26 mouse cellular contexts compared by ENCODE assay signal in the genomic region with DNA sequence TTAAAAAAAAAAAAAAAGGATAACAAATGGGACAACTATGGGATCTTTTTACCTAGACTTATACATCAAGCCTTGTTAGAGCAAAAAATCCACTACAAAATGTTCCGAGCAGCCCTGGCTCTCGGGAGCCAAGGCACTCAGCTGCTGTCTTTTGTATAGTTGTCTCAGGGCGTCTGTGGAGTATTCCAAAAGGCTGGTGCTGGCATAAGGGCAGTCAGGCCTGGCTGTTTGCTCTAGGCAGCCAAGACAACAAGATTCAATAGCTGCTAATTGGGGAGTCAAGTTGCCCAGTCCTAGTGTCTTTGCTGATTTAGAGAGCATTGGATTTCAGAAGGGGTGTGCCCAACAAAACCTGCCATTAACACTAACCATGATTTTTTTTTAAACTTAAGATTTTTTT. TPM values are rescaled to one million over a fixed set of nuclear protein-coding genes. Genes with fewer than 3 reads are reported as not detected.
"Had no signal": no experiment of that assay in that cellular context is flagged by ENCODE, and none has a peak within 500 bp of the region (broad histone marks: within the 10 kb centered on the region; RNA-seq: fewer than 3 reads in every experiment).

No protein-coding gene starts in this region.

- H3K27me3 ChIP-seq: midbrain, embryonic 15.5 days; neural tube, embryonic 13.5 days; stomach, embryonic 15.5 days had no signal

- H3K4me3 ChIP-seq: liver, embryonic 13.5 days; midbrain, embryonic 15.5 days; myocyte; neural tube, embryonic 13.5 days; stomach, embryonic 15.5 days had no signal

- H3K9ac ChIP-seq: liver, embryonic 13.5 days; midbrain, embryonic 15.5 days; neural tube, embryonic 13.5 days; stomach, embryonic 15.5 days had no signal

- ATAC-seq: midbrain, embryonic 15.5 days had no signal

- H3K4me1 ChIP-seq: midbrain, embryonic 15.5 days; neural tube, embryonic 13.5 days; stomach, embryonic 15.5 days had no signal

- H3K27ac ChIP-seq: kidney, postnatal 0 days; liver, embryonic 13.5 days; midbrain, embryonic 15.5 days; neural tube, embryonic 13.5 days; stomach, embryonic 15.5 days had no signal

- H3K9me3 ChIP-seq: liver, embryonic 13.5 days; midbrain, embryonic 15.5 days; neural tube, embryonic 13.5 days; stomach, embryonic 15.5 days had no signal

- DNase-seq: kidney, postnatal 25 days; liver, embryonic 13.5 days; lung, adult 2 months; lung, postnatal 14 days; lung, postnatal 4 days; retina, postnatal 1 day; right cerebral cortex, postnatal 25 days; spleen, adult 18-20 months; thymus, postnatal 25 days had no signal

- H3K4me2 ChIP-seq: liver, embryonic 13.5 days; midbrain, embryonic 11.5 days; midbrain, embryonic 15.5 days; neural tube, embryonic 13.5 days; stomach, embryonic 15.5 days had no signal

- H3K36me3 ChIP-seq: liver, embryonic 13.5 days; stomach, embryonic 15.5 days had no signal

RNA-seq across cellular contexts. Expression of a gene that starts 26.4 kb away (rescaled TPM):
- total RNA-seq: liver, adult 2 months; megakaryocyte progenitor cell, adult 5-6 weeks; megakaryocyte-erythroid progenitor cell, adult 5-6 weeks; monocyte, adult 5-6 weeks; neutrophil, adult 5-6 weeks had no signal
- polyA plus RNA-seq: kidney, embryonic 14.5 days; large intestine, adult 2 months; limb, embryonic 11.5 days; liver, adult 2 months; liver, embryonic 13.5 days; liver, embryonic 16.5 days; lung, adult 2 months; lung, embryonic 16.5 days; midbrain, embryonic 11.5 days; myocyte; neural tube, embryonic 13.5 days; stomach, embryonic 15.5 days had no signal

RNA-seq across cellular contexts. Expression of a gene that starts 30.4 kb away (rescaled TPM):
- total RNA-seq: megakaryocyte progenitor cell, adult 5-6 weeks; megakaryocyte-erythroid progenitor cell, adult 5-6 weeks; monocyte, adult 5-6 weeks; neutrophil, adult 5-6 weeks had no signal

RNA-seq across cellular contexts. Expression of a gene that starts 59.8 kb away (rescaled TPM):
- total RNA-seq: megakaryocyte progenitor cell, adult 5-6 weeks; megakaryocyte-erythroid progenitor cell, adult 5-6 weeks; neutrophil, adult 5-6 weeks had no signal
- polyA plus RNA-seq: liver, adult 2 months had no signal

RNA-seq across cellular contexts. Expression of a gene that starts 59.8 kb away (rescaled TPM):
- total RNA-seq: liver, adult 2 months; megakaryocyte progenitor cell, adult 5-6 weeks; megakaryocyte-erythroid progenitor cell, adult 5-6 weeks; monocyte, adult 5-6 weeks; neutrophil, adult 5-6 weeks had no signal
- polyA plus RNA-seq: kidney, embryonic 14.5 days; limb, embryonic 11.5 days; liver, adult 2 months; liver, embryonic 13.5 days; liver, embryonic 16.5 days; lung, adult 2 months; lung, embryonic 16.5 days; midbrain, embryonic 11.5 days; stomach, embryonic 15.5 days; thymus, postnatal 0 days had no signal
